9 mouse cellular contexts compared by ENCODE assay signal in the genomic region with DNA sequence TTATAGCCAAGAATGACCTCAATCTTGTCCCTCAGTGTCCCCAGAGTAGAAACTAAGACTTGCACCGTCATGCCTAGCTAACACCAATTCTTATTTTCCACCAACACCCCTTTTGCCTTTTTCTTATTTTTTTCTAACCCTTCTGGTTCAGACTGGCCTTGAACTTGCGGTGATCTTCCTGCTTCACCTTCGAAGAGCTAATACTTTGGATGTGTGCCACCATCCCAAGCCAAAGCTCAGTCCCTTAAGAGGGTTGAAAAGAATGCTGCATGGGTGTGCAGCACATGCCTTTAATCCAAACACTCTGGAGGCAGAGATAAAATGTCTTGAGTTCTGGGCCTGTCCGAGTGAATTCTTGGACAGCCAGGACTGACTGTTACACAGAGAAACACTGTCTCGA. TPM values are rescaled to one million over a fixed set of nuclear protein-coding genes. Genes with fewer than 3 reads are reported as not detected.
DNase-seq lines count a peak whose midpoint lies in the region; ATAC-seq and TF ChIP-seq lines count a peak whose summit lies in the region.
"Had no signal": no experiment of that assay in that cellular context is flagged by ENCODE, and none has a peak within 500 bp of the region (broad histone marks: within the 10 kb centered on the region; RNA-seq: fewer than 3 reads in every experiment).

No protein-coding gene starts in this region.

- no peak for TF ChIP-seq POLR2A in ES-Bruce4 (IDR thresholded peaks at IDR 0.05; ENCODE audit: insufficient read depth, low read length)

- no peak overlapping the region for H3K4me3 ChIP-seq in heart, embryonic 12.5 days
- H3K4me3 ChIP-seq in left cerebral cortex, adult 2 months, result no peak overlapping the region
- H3K4me3 ChIP-seq in ES-Bruce4 (ENCODE audit: low read depth, low read length), result no peak overlapping the region
- H3K4me3 ChIP-seq in liver, embryonic 12.5 days, result no peak overlapping the region

- 0 out of 2 replicates have a peak overlapping the region, but pooled peaks have one; percentile 20 for H3K9ac ChIP-seq in heart, embryonic 12.5 days
- no peak overlapping the region for H3K9ac ChIP-seq in ES-Bruce4 (ENCODE audit: low read depth, poor library complexity, severe bottlenecking)
- H3K9ac ChIP-seq in liver, embryonic 12.5 days, result no peak overlapping the region

- H3K27me3 ChIP-seq in heart, embryonic 12.5 days (replicated peaks), result no peaks in the 10 kb centered on the region
- H3K27me3 ChIP-seq in ES-Bruce4 (ENCODE audit: control insufficient read depth, insufficient read depth, low read length, poor library complexity, severe bottlenecking), result no peaks in the 10 kb centered on the region
- H3K27me3 ChIP-seq in liver, embryonic 12.5 days (replicated peaks), result no peaks in the 10 kb centered on the region

- TF ChIP-seq EP300 in ES-Bruce4 (IDR thresholded peaks at IDR 0.05; ENCODE audit: insufficient read depth, low read depth, low read length), result no peak

- no peak for DNase-seq in heart, adult 11 months
- DNase-seq in left cerebral cortex, adult 2 months (ENCODE audit: extremely low spot score in 1 of 2, low spot score in 2 of 2), result no peak
- no peak for DNase-seq in left cerebral cortex, postnatal 36 days (ENCODE audit: low spot score in 2 of 2)
- no peak for DNase-seq in urinary bladder, postnatal 36 days (ENCODE audit: low spot score in 2 of 2)
- DNase-seq: kidney, postnatal 36 days had no signal

- H3K36me3 ChIP-seq in heart, embryonic 12.5 days, result peaks cover 91% of the 10 kb centered on the region
- H3K36me3 ChIP-seq in ES-Bruce4 (ENCODE audit: control insufficient read depth, insufficient read depth, low read length, poor library complexity, severe bottlenecking), result peaks cover 16% of the 10 kb centered on the region
- peaks cover 99% of the 10 kb centered on the region for H3K36me3 ChIP-seq in liver, embryonic 12.5 days

- peak overlapping the region; percentile 54; the same call in 1 of the 2 replicates for H3K27ac ChIP-seq in heart, embryonic 12.5 days (ENCODE audit: poor library complexity, severe bottlenecking)
- H3K27ac ChIP-seq in left cerebral cortex, adult 2 months, result 0 out of 2 replicates have a peak overlapping the region, but pooled peaks have one; percentile 24
- H3K27ac ChIP-seq in ES-Bruce4 (ENCODE audit: insufficient read depth, low read length), result 0 out of 2 replicates have a peak overlapping the region, but pooled peaks have one; percentile 30
- peak overlapping the region; percentile 48; the same call in 1 of the 2 replicates for H3K27ac ChIP-seq in liver, embryonic 12.5 days

- H3K9me3 ChIP-seq in heart, embryonic 12.5 days (replicated peaks), result no peaks in the 10 kb centered on the region
- no peaks in the 10 kb centered on the region for H3K9me3 ChIP-seq in ES-Bruce4 (replicated peaks; ENCODE audit: control insufficient read depth, insufficient read depth, low read length, poor library complexity, severe bottlenecking)
- no peaks in the 10 kb centered on the region for H3K9me3 ChIP-seq in liver, embryonic 12.5 days (replicated peaks)

- H3K4me1 ChIP-seq in heart, embryonic 12.5 days (replicated peaks), result peaks cover 74% of the 10 kb centered on the region
- peaks cover 2% of the 10 kb centered on the region for H3K4me1 ChIP-seq in ES-Bruce4 (ENCODE audit: control insufficient read depth, insufficient read depth, low read length)
- H3K4me1 ChIP-seq in liver, embryonic 12.5 days, result peaks cover 63% of the 10 kb centered on the region

- WGBS in heart, embryonic 12.5 days, result 51% methylated on average over 5 of the region's 5 CpGs
- 65% methylated on average over 5 of the region's 5 CpGs for WGBS in liver, embryonic 12.5 days (ENCODE audit: insufficient replicate concordance)

- intact Hi-C loops in left cerebral cortex, adult 2 months (cut with DNase I), result no loop called here
- intact Hi-C loops in left cerebral cortex, postnatal 36 days (cut with DNase I), result no loop called here

- no peak for ATAC-seq in heart, embryonic 12.5 days (ENCODE audit: insufficient number of reproducible peaks, low FRiP score)
- ATAC-seq in liver, embryonic 12.5 days, result no peak
- no peak for ATAC-seq in megakaryocyte progenitor cell, adult 5-6 weeks (replicated peaks; ENCODE audit: poor library complexity)

- TF ChIP-seq CTCF in left cerebral cortex, adult 2 months (IDR thresholded peaks at IDR 0.05), result no peak
- TF ChIP-seq CTCF in ES-Bruce4 (IDR thresholded peaks at IDR 0.05; ENCODE audit: low read depth, low read length), result no peak

- no peak overlapping the region for H3K4me2 ChIP-seq in heart, embryonic 12.5 days
- H3K4me2 ChIP-seq in liver, embryonic 12.5 days, result no peak overlapping the region

RNA-seq across cellular contexts. Expression of a gene that starts 8.9 kb away (rescaled TPM):
- 24.1 and 24.2 TPM in 2 replicates for polyA plus RNA-seq in heart, embryonic 12.5 days (2016; fragmentation: Nextera tagmentation; extraction: Ambion mirVana)
- total RNA-seq in left cerebral cortex, adult 2 months (2021), result 100 to 1,000 TPM; 114 to 121 TPM
- 100 to 1,000 TPM; 109 to 114 TPM for total RNA-seq in left cerebral cortex, postnatal 36 days (2021)
- polyA plus RNA-seq in ES-Bruce4 (2011; ENCODE audit: insufficient read depth, insufficient read length, low read depth, missing spikeins), result 14.2 and 16.3 TPM in 2 replicates
- polyA plus RNA-seq in liver, embryonic 12.5 days (2016; fragmentation: Nextera tagmentation; extraction: Ambion mirVana), result 19.0 and 19.5 TPM in 2 replicates
- 9.7 and 18.0 TPM in 2 replicates for total RNA-seq in megakaryocyte progenitor cell, adult 5-6 weeks (2015)
- total RNA-seq in megakaryocyte progenitor cell, adult 5-6 weeks (2017), result 12.8 and 12.9 TPM in 2 replicates

Comparison
In these comparisons a context has a peak if more than half of its experiments do, and no peak if none do; other contexts are left out.
1. RNA of a gene that starts 8.9 kb away (total RNA-seq): 114 to 121 TPM in left cerebral cortex, adult 2 months and 109 to 114 TPM in left cerebral cortex, postnatal 36 days; 9.7 to 18.0 TPM in megakaryocyte progenitor cell, adult 5-6 weeks; every median in the first group is over 4 times any median in the second.
2. Peak in every context shown above with its lines, with median percentiles within 50 percentile points of each other: H3K27ac ChIP-seq.